In the genomic region with DNA sequence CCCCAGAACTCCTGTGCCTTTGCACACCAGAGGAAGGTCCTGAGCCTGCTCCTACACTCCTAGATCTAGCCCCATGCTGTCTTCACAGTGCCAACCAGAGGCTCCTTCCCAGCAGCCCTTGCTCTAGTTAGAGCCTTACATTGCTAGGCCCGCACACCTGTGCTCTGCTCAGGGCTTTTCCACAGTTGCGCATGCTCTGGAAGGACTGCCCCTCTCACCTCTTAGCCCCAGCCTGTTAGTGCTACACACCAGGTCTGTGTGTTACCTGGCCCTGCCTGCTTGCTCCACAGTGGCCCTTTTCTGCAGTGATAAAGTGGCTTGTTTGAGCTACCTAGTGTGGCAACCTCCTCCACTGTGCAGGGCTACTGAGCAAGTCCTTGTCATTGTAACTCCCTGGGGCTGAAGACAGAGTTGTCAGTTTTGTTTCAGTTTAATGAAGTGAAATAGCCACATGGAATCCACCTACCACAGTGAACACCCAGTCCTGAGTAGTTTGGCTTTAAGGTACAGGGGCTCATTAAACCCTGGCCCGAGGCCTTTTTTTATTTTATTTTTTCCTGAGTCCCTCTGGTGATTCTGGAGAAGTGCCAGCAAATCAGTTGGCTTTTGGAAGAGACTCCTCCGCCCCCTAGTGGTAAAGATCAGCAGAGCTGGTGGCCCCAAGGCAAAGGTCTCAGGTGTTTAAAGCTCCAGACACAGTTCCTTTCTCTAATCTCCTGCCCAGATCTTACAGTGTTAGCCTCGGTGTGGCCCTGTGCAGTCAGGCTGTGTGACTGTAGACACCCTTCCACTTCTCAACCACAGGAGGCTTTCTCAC, we compare ENCODE assay signal across 8 mouse cellular contexts. TPM values are rescaled to one million over a fixed set of nuclear protein-coding genes. Genes with fewer than 3 reads are reported as not detected.
DNase-seq lines count a peak whose midpoint lies in the region; ATAC-seq lines count a peak whose summit lies in the region.

No protein-coding gene starts in this region.

- no peak overlapping the region for H3K4me3 ChIP-seq in heart, embryonic 13.5 days
- no peak overlapping the region for H3K4me3 ChIP-seq in kidney, embryonic 16.5 days (ENCODE audit: low read length)
- H3K4me3 ChIP-seq in liver, embryonic 12.5 days: no peak overlapping the region

- H3K4me1 ChIP-seq in heart, embryonic 13.5 days: peaks cover 8% of the 10 kb centered on the region; the same call in 1 of the 2 replicates
- H3K4me1 ChIP-seq in kidney, embryonic 16.5 days (ENCODE audit: insufficient read depth, low read length): no peaks in the 10 kb centered on the region
- peaks cover 39% of the 10 kb centered on the region for H3K4me1 ChIP-seq in liver, embryonic 12.5 days

- peaks cover 66% of the 10 kb centered on the region for H3K36me3 ChIP-seq in heart, embryonic 13.5 days
- peaks cover 40% of the 10 kb centered on the region for H3K36me3 ChIP-seq in kidney, embryonic 16.5 days (ENCODE audit: insufficient read depth, low read length)
- H3K36me3 ChIP-seq in liver, embryonic 12.5 days: peaks cover 81% of the 10 kb centered on the region

- H3K27me3 ChIP-seq in heart, embryonic 13.5 days (replicated peaks): no peaks in the 10 kb centered on the region
- no peaks in the 10 kb centered on the region for H3K27me3 ChIP-seq in kidney, embryonic 16.5 days (ENCODE audit: insufficient read depth, low read length)
- H3K27me3 ChIP-seq in liver, embryonic 12.5 days (replicated peaks): no peaks in the 10 kb centered on the region

- no peak for ATAC-seq in heart, embryonic 13.5 days (ENCODE audit: extremely low read depth, insufficient number of reproducible peaks, low FRiP score, low TSS enrichment)
- peak; percentile 63 for ATAC-seq in kidney, embryonic 16.5 days (ENCODE audit: low FRiP score, low TSS enrichment)
- peak; percentile 42 for ATAC-seq in liver, embryonic 12.5 days

- H3K9me3 ChIP-seq in heart, embryonic 13.5 days: no peaks in the 10 kb centered on the region
- H3K9me3 ChIP-seq in kidney, embryonic 16.5 days (ENCODE audit: low read length): peaks cover 7% of the 10 kb centered on the region; the same call in 1 of the 2 replicates
- H3K9me3 ChIP-seq in liver, embryonic 12.5 days (replicated peaks): no peaks in the 10 kb centered on the region

- peak overlapping the region; percentile 8; the same call in 1 of the 2 replicates for H3K9ac ChIP-seq in heart, embryonic 13.5 days
- H3K9ac ChIP-seq in kidney, embryonic 16.5 days (replicated peaks; ENCODE audit: low read length): peak overlapping the region; percentile 2; the same call in 1 of the 2 replicates
- peak overlapping the region; percentile 36; the same call in 1 of the 2 replicates for H3K9ac ChIP-seq in liver, embryonic 12.5 days

- 44% methylated on average over 5 of the region's 5 CpGs for WGBS in heart, embryonic 13.5 days
- 43% methylated on average over 5 of the region's 5 CpGs for WGBS in kidney, embryonic 16.5 days
- WGBS in liver, embryonic 12.5 days (ENCODE audit: insufficient replicate concordance): 41% methylated on average over 5 of the region's 5 CpGs

- no peak overlapping the region for H3K27ac ChIP-seq in heart, embryonic 13.5 days (replicated peaks)
- H3K27ac ChIP-seq in kidney, embryonic 16.5 days (ENCODE audit: low read length): peak overlapping the region; percentile 1; the same call in 1 of the 2 replicates
- H3K27ac ChIP-seq in liver, embryonic 12.5 days: peak overlapping the region; percentile 71

- peak; percentile 88 for DNase-seq in CD4-positive, CD25-positive, alpha-beta regulatory T cell, adult 2 months (ENCODE audit: low read depth, low spot score)
- peak; percentile 74 for DNase-seq in adrenal gland, adult 2 months
- DNase-seq in embryo, embryonic 11.5 days (ENCODE audit: low read depth, low spot score): peak; percentile 63
- peak; percentile 56 for DNase-seq in neural tube, embryonic 10.5 days (ENCODE audit: extremely low spot score, low spot score)
- peak; percentile 82 for DNase-seq in testis, postnatal 10 days (ENCODE audit: low spot score)

- H3K4me2 ChIP-seq in heart, embryonic 13.5 days: no peak overlapping the region
- no peak overlapping the region for H3K4me2 ChIP-seq in kidney, embryonic 16.5 days (replicated peaks; ENCODE audit: low read depth, low read length)
- H3K4me2 ChIP-seq in liver, embryonic 12.5 days: no peak overlapping the region

RNA-seq across cellular contexts. Expression of a gene that starts 7.3 kb away (rescaled TPM):
- 10 to 100 TPM; 19.7 to 20.2 TPM for total RNA-seq in adrenal gland, adult 2 months (2021)
- polyA plus RNA-seq in adrenal gland, adult 2 months (2012; rRNA removed): 45.8 and 46.0 TPM in 2 replicates
- polyA plus RNA-seq in heart, embryonic 13.5 days (2015; fragmentation: Nextera tagmentation; extraction: Ambion mirVana): 18.1 and 19.3 TPM in 2 replicates
- 28.3 and 31.9 TPM in 2 replicates for polyA plus RNA-seq in kidney, embryonic 16.5 days (2015; fragmentation: Nextera tagmentation; extraction: Ambion mirVana)
- polyA plus RNA-seq in liver, embryonic 12.5 days (2016; fragmentation: Nextera tagmentation; extraction: Ambion mirVana): 22.9 and 23.5 TPM in 2 replicates

RNA-seq across cellular contexts. Expression of a gene that starts 36.7 kb away (rescaled TPM):
- under 1 TPM; 0.37 to 0.97 TPM for total RNA-seq in adrenal gland, adult 2 months (2021)
- 2.1 and 3.0 TPM in 2 replicates for polyA plus RNA-seq in adrenal gland, adult 2 months (2012; rRNA removed)
- polyA plus RNA-seq in heart, embryonic 13.5 days (2015; fragmentation: Nextera tagmentation; extraction: Ambion mirVana): 2.9 and 5.3 TPM in 2 replicates
- 4.4 and 4.9 TPM in 2 replicates for polyA plus RNA-seq in kidney, embryonic 16.5 days (2015; fragmentation: Nextera tagmentation; extraction: Ambion mirVana)
- polyA plus RNA-seq in liver, embryonic 12.5 days (2016; fragmentation: Nextera tagmentation; extraction: Ambion mirVana): 159 and 161 TPM in 2 replicates

RNA-seq across cellular contexts. Expression of a gene that starts 45.4 kb away (rescaled TPM):
- total RNA-seq in adrenal gland, adult 2 months (2021): not detected
- polyA plus RNA-seq in adrenal gland, adult 2 months (2012; rRNA removed): 0.19 TPM in 1 of 2 replicates, not detected in the other
- not detected in 2 replicates for polyA plus RNA-seq in heart, embryonic 13.5 days (2015; fragmentation: Nextera tagmentation; extraction: Ambion mirVana)
- polyA plus RNA-seq in kidney, embryonic 16.5 days (2015; fragmentation: Nextera tagmentation; extraction: Ambion mirVana): not detected in 2 replicates
- not detected in 2 replicates for polyA plus RNA-seq in liver, embryonic 12.5 days (2016; fragmentation: Nextera tagmentation; extraction: Ambion mirVana)

RNA-seq across cellular contexts. Expression of a gene that starts 55.5 kb away (rescaled TPM):
- 10 to 100 TPM in 1 of 2 experiments, 1 to 10 TPM in 1; 9.5 to 10.8 TPM for total RNA-seq in adrenal gland, adult 2 months (2021)
- polyA plus RNA-seq in adrenal gland, adult 2 months (2012; rRNA removed): 15.5 and 18.0 TPM in 2 replicates
- 8.3 and 9.8 TPM in 2 replicates for polyA plus RNA-seq in heart, embryonic 13.5 days (2015; fragmentation: Nextera tagmentation; extraction: Ambion mirVana)
- polyA plus RNA-seq in kidney, embryonic 16.5 days (2015; fragmentation: Nextera tagmentation; extraction: Ambion mirVana): 16.3 and 18.5 TPM in 2 replicates
- 2.6 and 2.8 TPM in 2 replicates for polyA plus RNA-seq in liver, embryonic 12.5 days (2016; fragmentation: Nextera tagmentation; extraction: Ambion mirVana)

RNA-seq across cellular contexts. Expression of a gene that starts 57.7 kb away (rescaled TPM):
- total RNA-seq in adrenal gland, adult 2 months (2021): not detected
- polyA plus RNA-seq in adrenal gland, adult 2 months (2012; rRNA removed): not detected in 2 replicates
- polyA plus RNA-seq in heart, embryonic 13.5 days (2015; fragmentation: Nextera tagmentation; extraction: Ambion mirVana): not detected in 2 replicates
- not detected in 2 replicates for polyA plus RNA-seq in kidney, embryonic 16.5 days (2015; fragmentation: Nextera tagmentation; extraction: Ambion mirVana)
- polyA plus RNA-seq in liver, embryonic 12.5 days (2016; fragmentation: Nextera tagmentation; extraction: Ambion mirVana): not detected in 2 replicates

Comparison
In these comparisons a context has a peak if more than half of its experiments do, and no peak if none do; other contexts are left out.
1. RNA of a gene that starts 36.7 kb away (polyA plus RNA-seq): 159 to 161 TPM in liver, embryonic 12.5 days; 4.4 to 4.9 TPM in kidney, embryonic 16.5 days, 2.9 to 5.3 TPM in heart, embryonic 13.5 days and 2.1 to 3.0 TPM in adrenal gland, adult 2 months; every median in the first group is over 10 times any median in the second.
2. Peak in every context shown above with its lines, with median percentiles within 50 percentile points of each other: DNase-seq and H3K9ac ChIP-seq.